Mouse (Mus musculus): ENCODE measurements around the gene Gda. TPM values are rescaled to one million over a fixed set of nuclear protein-coding genes. Genes with fewer than 3 reads are reported as not detected.

Gda gene
- polyA plus RNA-seq, 1 experiment from 2014 or later, result 0.08 TPM

DNA sequence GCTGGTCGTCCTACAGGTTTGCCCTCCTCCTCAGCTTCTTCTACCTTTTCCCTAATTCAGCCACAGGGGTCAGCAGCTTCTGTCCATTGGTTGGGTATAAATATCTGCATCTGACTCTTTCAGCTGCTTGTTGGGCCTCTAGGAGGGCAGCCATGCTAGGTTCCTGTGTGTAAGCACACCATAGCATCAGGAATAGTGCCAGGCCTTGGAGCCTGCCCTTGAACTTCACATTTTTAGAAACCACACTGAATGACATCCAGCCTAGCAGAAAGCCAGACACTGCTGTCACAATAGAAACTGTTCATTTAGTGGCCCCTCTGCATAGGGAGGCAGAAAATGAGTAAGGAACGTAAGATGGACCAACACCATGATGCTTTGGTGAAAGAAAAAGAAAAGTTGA, 8.9 kb upstream of the Gda start:
- ATAC-seq (ENCODE audit: extremely low read depth, insufficient number of reproducible peaks, low FRiP score, low TSS enrichment), result no peak
- no peaks in the 10 kb centered on the region for H3K27me3 ChIP-seq (replicated peaks)
- no peaks in the 10 kb centered on the region for H3K9me3 ChIP-seq
- no peak overlapping the region for H3K4me2 ChIP-seq
- H3K4me3 ChIP-seq, result no peak overlapping the region
- no peaks in the 10 kb centered on the region for H3K36me3 ChIP-seq
- H3K4me1 ChIP-seq, result no peaks in the 10 kb centered on the region
- WGBS, result 72% methylated on average over 2 of the region's 2 CpGs
- H3K27ac ChIP-seq (replicated peaks), result no peak overlapping the region
- H3K9ac ChIP-seq, result no peak overlapping the region

DNA sequence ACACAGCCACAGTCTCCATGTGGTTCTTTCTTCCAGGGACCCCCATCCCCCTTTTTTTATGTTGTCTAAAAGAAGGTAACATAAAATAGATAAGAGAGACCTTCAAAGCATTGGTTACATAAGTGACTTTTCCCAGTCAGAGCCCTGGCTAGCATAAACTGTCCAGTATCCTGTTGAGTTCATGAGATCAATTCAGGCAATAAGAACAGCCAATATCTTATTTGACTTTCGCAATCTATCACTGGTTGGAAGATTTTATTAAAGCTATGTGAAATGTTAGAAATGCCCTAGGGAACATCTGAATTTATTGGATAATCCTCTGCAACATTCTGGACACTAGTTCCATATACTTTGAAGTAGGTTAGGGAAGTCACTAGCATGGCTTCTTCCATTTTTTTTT, 7.8 kb upstream of the Gda start:
- no peak overlapping the region for H3K27ac ChIP-seq (replicated peaks)
- H3K4me1 ChIP-seq, result no peaks in the 10 kb centered on the region
- H3K4me2 ChIP-seq, result no peak overlapping the region
- no peaks in the 10 kb centered on the region for H3K27me3 ChIP-seq (replicated peaks)
- H3K9ac ChIP-seq, result no peak overlapping the region
- no peaks in the 10 kb centered on the region for H3K9me3 ChIP-seq
- 87% methylated on average over 1 of the region's 1 CpGs for WGBS
- no peaks in the 10 kb centered on the region for H3K36me3 ChIP-seq
- no peak overlapping the region for H3K4me3 ChIP-seq
- no peak for ATAC-seq (ENCODE audit: extremely low read depth, insufficient number of reproducible peaks, low FRiP score, low TSS enrichment)

- H3K36me3 ChIP-seq, result no peaks in the 10 kb centered on the region
- H3K9me3 ChIP-seq, result no peaks in the 10 kb centered on the region
- WGBS, result 57% methylated on average over 2 of the region's 2 CpGs
- no peaks in the 10 kb centered on the region for H3K4me1 ChIP-seq
- no peak for ATAC-seq (ENCODE audit: extremely low read depth, insufficient number of reproducible peaks, low FRiP score, low TSS enrichment)
- no peaks in the 10 kb centered on the region; the same call in 1 of the 2 replicates for H3K27me3 ChIP-seq (replicated peaks)
- H3K27ac ChIP-seq (replicated peaks), result no peak overlapping the region
- no peak overlapping the region for H3K4me2 ChIP-seq
- no peak overlapping the region for H3K4me3 ChIP-seq
- H3K9ac ChIP-seq, result no peak overlapping the region
Observed at GRCm38 (mm10) chr19:21480053-21480419, 6.8 kb upstream of the Gda start.

GRCm38 (mm10) chr19:21479183-21480052, 6.2 kb upstream of the Gda start:
- H3K4me1 ChIP-seq, result no peaks in the 10 kb centered on the region
- no peaks in the 10 kb centered on the region for H3K36me3 ChIP-seq
- no peak overlapping the region for H3K4me2 ChIP-seq
- no peak for ATAC-seq (ENCODE audit: extremely low read depth, insufficient number of reproducible peaks, low FRiP score, low TSS enrichment)
- no peak overlapping the region for H3K4me3 ChIP-seq
- no peak overlapping the region for H3K27ac ChIP-seq (replicated peaks)
- no peaks in the 10 kb centered on the region; the same call in 1 of the 2 replicates for H3K27me3 ChIP-seq (replicated peaks)
- WGBS, result 55% methylated on average over 18 of the region's 18 CpGs
- H3K9me3 ChIP-seq, result no peaks in the 10 kb centered on the region
- H3K9ac ChIP-seq, result no peak overlapping the region

DNA sequence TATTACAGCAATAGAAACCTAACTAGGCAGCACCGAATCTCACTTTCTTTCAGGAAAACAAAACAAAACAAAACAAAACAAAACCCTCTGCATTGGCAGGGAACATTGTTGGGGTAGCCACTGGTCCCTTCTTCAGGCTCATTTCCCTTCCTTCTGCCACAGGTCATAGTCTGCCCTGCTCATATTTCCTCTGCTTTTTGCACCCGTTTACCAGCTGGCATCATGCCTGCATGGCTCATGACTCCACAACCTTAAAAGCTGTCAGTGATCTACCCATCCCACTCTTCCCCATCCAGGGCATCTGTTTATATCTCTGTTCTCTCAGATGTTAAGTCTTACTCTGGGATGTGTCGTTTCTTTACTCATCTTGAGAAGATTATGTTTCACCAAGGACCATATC, 5.3 kb upstream of the Gda start:
- H3K36me3 ChIP-seq, result no peaks in the 10 kb centered on the region
- ATAC-seq (ENCODE audit: extremely low read depth, insufficient number of reproducible peaks, low FRiP score, low TSS enrichment), result no peak
- H3K4me3 ChIP-seq, result no peak overlapping the region
- no peak overlapping the region for H3K27ac ChIP-seq (replicated peaks)
- H3K4me1 ChIP-seq, result no peaks in the 10 kb centered on the region
- H3K27me3 ChIP-seq (replicated peaks), result peaks cover 3% of the 10 kb centered on the region
- no peaks in the 10 kb centered on the region for H3K9me3 ChIP-seq
- no peak overlapping the region for H3K4me2 ChIP-seq
- H3K9ac ChIP-seq, result no peak overlapping the region
- 50% methylated on average over 3 of the region's 3 CpGs for WGBS

DNA sequence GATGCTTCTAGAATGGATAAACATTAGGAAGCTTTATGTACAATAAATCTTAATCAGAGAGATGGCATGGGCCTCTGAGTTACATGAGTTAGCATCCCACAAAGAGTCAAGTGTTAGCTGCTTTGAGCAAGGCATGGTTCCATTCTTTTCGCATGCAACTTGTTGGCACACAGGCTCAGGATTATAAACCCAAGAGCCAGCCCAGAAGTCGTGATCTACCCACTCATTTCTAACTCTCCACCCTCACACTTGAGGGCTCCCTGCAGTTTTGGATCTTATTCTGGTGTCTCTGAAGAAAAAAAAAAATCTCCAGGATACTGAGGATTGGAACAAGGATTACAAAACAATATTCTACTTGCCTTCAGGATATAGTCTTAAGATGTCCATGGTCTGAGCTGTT, 4.5 kb upstream of the Gda start:
- Histone ChIP-seq H3K27ac (replicated peaks) (no peak overlapping the region), H3K27me3 (replicated peaks) (peaks cover 10% of the 10 kb centered on the region), H3K4me1 (0 out of 2 replicates have a peak, but pooled peaks cover under 1% of the 10 kb centered on the region), H3K36me3 (no peaks in the 10 kb centered on the region), H3K4me2 (no peak overlapping the region), H3K4me3 (no peak overlapping the region), H3K9ac (no peak overlapping the region), H3K9me3 (no peaks in the 10 kb centered on the region)
- WGBS, result 76% methylated on average over 2 of the region's 2 CpGs
- no peak for ATAC-seq (ENCODE audit: extremely low read depth, insufficient number of reproducible peaks, low FRiP score, low TSS enrichment)

DNA sequence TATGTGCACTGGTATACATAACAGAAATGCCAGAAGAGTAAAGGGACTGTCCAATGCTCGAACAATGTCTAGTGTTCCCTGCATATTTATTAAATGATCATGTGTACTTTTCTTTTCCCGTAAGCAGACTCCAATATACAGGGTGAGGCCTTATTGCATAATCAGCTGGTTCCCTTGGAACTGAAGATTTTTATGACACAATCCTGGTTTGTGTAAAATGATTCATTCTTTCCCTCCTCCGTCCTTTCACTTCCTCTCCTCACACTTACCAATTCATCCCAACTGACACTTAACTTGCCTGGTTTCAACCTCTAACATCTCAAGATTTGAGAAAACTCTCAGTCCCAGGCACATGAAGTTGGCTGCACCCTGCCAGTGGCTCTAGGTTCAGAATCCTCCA, 3.5 kb upstream of the Gda start:
- WGBS, result 62% methylated on average over 3 of the region's 3 CpGs
- Histone ChIP-seq H3K27ac (replicated peaks) (no peak overlapping the region), H3K36me3 (no peaks in the 10 kb centered on the region), H3K4me3 (no peak overlapping the region), H3K4me2 (no peak overlapping the region), H3K9me3 (no peaks in the 10 kb centered on the region), H3K4me1 (0 out of 2 replicates have a peak, but pooled peaks cover 5% of the 10 kb centered on the region), H3K27me3 (replicated peaks) (peaks cover 20% of the 10 kb centered on the region), H3K9ac (no peak overlapping the region)
- ATAC-seq (ENCODE audit: extremely low read depth, insufficient number of reproducible peaks, low FRiP score, low TSS enrichment), result no peak

DNA sequence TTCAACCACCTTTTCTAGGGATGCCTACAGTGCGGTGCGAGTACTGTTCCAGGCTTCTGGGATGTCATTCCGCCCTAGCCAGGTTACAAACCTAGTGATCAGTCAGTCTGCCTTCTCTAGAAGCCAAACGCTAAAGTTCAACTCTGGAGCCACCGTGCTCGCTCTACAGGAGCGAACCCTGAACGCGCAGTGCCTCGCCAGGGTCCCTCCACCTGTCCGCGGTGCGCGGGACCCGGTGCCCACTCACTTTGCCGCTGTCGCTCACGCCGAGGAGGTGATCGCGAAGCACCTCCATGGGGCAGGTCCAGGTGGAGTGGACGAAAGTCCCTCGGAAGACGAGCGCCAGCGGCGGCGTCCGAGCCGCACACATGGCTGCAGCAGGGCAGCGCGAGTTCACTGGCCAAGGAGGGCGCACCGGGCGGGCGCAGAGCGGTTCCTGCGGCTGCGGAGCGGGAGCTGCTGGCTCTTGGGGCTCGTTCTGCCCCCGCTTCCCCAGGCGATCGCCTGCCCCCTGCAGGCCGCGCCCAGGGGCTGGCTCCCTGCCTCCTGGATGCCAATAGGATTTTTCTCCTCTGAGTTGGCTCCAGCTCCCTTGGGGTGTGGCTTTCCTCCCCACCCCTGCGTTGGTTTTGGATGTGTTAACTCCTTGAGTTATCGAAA, 994 bp downstream of the Gda start:
- Histone ChIP-seq H3K9me3 (0 out of 2 replicates have a peak, but pooled peaks cover 4% of the 10 kb centered on the region), H3K36me3 (no peaks in the 10 kb centered on the region), H3K4me2 (peak overlapping the region; percentile 78), H3K4me3 (peak overlapping the region; percentile 55), H3K27me3 (replicated peaks) (peaks cover 35% of the 10 kb centered on the region), H3K4me1 (0 out of 2 replicates have a peak, but pooled peaks cover 5% of the 10 kb centered on the region), H3K27ac (replicated peaks) (no peak overlapping the region), H3K9ac (peak overlapping the region; percentile 62)
- no peak for ATAC-seq (ENCODE audit: extremely low read depth, insufficient number of reproducible peaks, low FRiP score, low TSS enrichment)
- 2% methylated on average over 48 of the region's 48 CpGs for WGBS

GRCm38 (mm10) chr19:21461221-21461960, 11.9 kb downstream of the Gda start:
- no peaks in the 10 kb centered on the region for H3K4me1 ChIP-seq
- ATAC-seq (ENCODE audit: extremely low read depth, insufficient number of reproducible peaks, low FRiP score, low TSS enrichment), result no peak
- no peak overlapping the region for H3K4me3 ChIP-seq
- H3K27ac ChIP-seq (replicated peaks), result no peak overlapping the region
- H3K9ac ChIP-seq, result no peak overlapping the region
- peaks cover 5% of the 10 kb centered on the region for H3K9me3 ChIP-seq
- no peaks in the 10 kb centered on the region for H3K27me3 ChIP-seq (replicated peaks)
- H3K4me2 ChIP-seq, result no peak overlapping the region
- WGBS, result 59% methylated on average over 5 of the region's 5 CpGs
- no peaks in the 10 kb centered on the region for H3K36me3 ChIP-seq

DNA sequence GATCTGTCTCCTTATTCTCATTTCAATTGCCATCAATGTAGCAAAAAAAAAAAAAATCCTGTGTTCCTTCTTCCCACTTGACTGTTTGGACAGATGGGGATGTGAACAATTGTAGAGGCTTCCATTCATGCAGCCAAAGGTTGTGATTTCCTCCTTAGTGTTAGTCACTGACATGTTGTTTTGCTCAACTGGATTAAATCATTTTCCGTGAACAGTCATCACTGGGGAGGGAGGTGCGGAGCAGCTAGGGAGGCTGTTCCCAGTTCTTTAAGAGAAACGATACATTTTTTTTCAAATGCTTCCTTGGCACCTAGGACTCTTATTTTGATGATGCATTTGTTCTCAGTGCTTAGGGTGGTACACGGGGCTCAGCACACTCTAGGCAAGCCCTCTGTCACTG, 15.8 kb downstream of the Gda start:
- Histone ChIP-seq H3K4me3 (no peak overlapping the region), H3K9me3 (peaks cover 5% of the 10 kb centered on the region), H3K27me3 (replicated peaks) (no peaks in the 10 kb centered on the region), H3K9ac (no peak overlapping the region), H3K4me2 (no peak overlapping the region), H3K27ac (replicated peaks) (no peak overlapping the region), H3K36me3 (no peaks in the 10 kb centered on the region), H3K4me1 (no peaks in the 10 kb centered on the region)
- ATAC-seq (ENCODE audit: extremely low read depth, insufficient number of reproducible peaks, low FRiP score, low TSS enrichment), result no peak
- WGBS, result 62% methylated on average over 4 of the region's 4 CpGs

DNA sequence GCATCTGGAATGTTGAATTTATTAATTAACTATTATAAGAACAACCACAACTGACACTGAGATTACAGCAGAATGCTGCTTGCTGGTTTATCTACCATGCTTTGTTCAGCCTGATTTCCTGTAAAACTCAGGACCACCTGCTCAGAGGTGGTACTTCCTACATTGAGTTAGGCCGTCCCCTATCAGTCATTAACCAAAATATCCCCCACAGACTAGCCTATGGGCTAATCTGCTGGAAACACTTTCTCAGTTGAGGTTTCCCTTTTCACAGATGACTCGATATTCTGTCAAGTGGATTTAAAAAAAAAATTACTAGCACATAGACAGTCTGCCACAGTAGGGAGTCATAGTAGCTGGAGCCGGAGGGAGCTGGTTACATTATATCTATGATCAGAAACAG, 31.5 kb downstream of the Gda start:
- Histone ChIP-seq H3K4me1 (no peaks in the 10 kb centered on the region), H3K9me3 (0 out of 2 replicates have a peak, but pooled peaks cover 6% of the 10 kb centered on the region), H3K9ac (no peak overlapping the region), H3K27ac (replicated peaks) (no peak overlapping the region), H3K4me2 (no peak overlapping the region), H3K36me3 (no peaks in the 10 kb centered on the region), H3K27me3 (replicated peaks) (no peaks in the 10 kb centered on the region), H3K4me3 (no peak overlapping the region)
- WGBS, result 72% methylated on average over 3 of the region's 3 CpGs
- ATAC-seq (ENCODE audit: extremely low read depth, insufficient number of reproducible peaks, low FRiP score, low TSS enrichment), result no peak

All from heart, embryonic 13.5 days (tissue).